Mouse (Mus musculus) right cerebral cortex, postnatal 4 days (tissue): ENCODE results near the gene Zfp329.
"Not testable (repeated sequence)": the region's sequence is repeated elsewhere in the genome, so short reads cannot be mapped to it uniquely, and the experiment has no call there.

ENCODE experiments used
- DNase-seq: peaks from one replicate; pipeline ENCODE4 v3.0.0-alpha.2; 2022

Gene Zfp329

DNA sequence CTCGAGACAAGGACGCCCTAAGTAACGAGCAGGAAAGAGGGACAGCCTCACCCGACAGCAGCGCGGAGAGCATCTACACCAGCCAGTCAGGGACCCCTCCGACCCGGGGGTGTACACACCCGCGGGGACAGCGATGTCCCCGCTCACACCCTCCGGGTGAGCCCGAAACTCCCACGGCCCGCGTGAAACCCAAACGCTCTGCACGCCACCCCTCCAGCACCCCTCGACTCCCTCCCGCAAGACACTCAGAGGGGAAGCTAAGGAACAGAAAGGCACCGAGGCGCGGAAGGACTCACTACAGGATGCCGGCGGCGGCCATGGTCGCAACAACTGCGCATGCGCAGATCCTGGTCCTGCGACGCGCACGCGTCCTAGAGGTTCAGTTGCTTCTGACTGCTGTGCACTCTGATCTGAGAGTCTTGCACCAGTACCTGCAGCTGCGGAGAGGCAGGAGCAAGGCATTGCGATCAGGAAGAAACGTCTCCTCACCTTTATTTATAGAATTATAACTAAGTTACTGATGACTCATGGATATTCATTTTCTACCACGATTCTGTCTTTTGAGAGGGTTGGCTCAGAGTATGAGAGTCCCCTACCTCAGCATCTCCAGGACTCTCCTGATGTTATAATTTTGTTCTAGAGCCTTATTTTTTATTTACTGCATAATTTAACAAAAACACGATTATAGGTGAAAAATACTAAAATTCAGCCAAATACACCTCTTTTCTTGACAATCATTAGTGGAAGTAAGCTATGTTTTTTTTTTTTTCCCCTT lies at the start of gene Zfp329:
Gene Zfp329 (minus strand): TSS at position 338 of the 775 bp plus-strand sequence.
- peak; percentile 95 for DNase-seq

DNA sequence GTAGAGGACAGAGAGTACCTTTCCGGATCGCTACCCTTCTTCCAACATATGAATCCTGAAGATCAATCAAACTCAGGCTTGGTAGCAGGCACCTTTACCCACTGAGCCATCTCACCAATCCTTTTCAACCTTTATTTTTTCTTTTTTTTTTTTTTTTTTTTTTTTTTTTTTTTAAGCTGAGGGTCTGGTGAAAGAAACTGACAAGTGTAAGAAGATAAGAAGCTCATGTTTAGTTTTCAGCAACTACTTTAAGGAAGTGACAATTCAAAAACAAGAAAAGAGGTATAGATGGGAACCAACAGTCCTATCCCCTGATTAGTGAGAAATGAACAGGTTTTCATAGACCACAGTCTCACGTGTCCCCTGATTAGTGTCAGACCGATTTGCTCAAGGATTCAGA lies 17.1 kb upstream of the Zfp329 start:
- DNase-seq = no peak

DNA sequence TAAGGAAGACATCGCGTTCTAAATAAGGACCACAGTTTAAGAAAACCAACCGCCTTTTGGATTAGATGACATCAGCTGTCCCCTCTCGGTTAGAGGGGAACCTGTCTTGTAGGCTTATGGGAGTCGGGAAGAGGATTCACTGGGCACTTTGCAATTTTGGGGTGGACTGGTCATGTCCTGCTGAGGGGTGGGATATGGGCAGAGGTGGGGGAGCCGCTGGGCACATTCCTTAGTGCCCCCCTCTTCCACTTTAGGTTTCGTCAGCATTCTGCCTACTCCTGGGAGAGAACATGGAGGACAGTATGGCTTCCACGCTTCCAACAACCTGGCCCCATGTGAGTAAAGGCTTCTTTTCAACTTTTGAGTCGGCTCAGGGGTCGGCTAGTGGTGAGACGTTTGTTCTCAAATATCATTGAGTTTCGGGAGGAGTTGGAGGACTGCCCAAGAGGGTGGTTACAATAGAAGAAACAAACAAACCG lies 16.6 kb upstream of the Zfp329 start:
- peak; percentile 16 for DNase-seq

DNA sequence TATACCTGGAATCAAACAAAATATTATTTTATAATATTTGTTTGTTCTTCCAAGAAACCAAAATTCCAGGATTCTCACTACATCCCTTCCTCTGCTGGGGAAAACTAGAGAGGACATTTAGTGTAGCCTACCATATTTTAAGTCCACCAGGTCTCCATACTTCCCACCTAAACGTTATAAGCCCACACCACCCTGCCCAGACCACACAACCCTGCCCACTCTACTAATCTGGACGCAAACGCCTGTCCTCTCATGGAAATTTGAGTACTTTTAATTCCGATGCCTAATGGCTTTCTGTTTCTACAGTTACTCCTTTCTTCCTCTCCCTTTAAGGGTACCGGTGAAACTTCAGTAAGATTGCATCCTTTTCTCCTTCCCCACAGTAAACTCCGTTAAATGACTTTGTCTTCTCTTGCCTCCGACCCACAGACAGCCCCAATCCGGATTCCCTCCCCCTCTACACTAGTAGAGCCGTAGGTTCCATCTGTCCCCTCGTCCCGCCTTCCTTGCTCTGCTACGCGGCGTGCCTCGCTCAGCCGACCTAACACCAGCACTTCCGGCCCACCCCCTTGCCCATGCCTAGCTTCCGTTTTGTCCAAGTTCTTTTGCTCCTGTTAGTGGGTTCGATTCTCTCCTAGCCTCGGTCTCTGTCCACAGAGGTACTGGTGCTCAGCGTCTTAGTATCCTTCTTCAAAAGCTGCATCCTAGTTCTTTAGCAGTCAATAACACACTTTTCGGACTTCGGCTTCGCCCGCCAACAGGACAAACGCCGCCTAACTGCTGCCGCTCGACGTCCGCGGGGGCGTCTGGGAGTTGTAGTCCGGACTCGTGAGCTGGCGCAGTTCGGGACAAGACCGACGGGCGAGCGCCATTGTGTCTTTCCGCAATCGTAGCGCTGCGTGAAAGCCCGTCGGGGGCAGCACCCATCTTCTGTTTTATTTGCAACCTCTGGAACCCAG lies 15.8 kb upstream of the Zfp329 start, which contains the start of gene Zfp110:
Gene Zfp110 (plus strand): TSS at position 600 of the 959 bp plus-strand sequence.
- DNase-seq = peak; percentile 84

DNA sequence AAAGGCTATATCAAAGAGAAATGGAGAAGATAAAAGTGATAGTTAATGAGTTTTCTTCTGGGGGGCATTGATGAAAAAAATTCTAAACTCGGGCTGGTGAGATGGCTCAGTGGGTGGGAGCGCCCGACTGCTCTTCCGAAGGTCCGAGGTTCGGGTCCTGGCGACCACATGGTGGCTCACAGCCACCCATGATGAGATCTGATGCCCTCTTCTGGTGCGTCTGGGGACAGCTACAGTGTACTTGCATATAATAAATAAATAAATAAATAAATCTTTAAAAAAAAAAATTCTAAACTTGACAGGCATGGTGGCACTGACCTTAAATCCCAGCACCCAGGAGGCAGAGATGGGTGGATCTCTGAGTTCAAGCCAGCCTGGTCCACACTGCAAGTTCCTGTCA lies 3.1 kb downstream of the Zfp329 start:
- no peak for DNase-seq

DNA sequence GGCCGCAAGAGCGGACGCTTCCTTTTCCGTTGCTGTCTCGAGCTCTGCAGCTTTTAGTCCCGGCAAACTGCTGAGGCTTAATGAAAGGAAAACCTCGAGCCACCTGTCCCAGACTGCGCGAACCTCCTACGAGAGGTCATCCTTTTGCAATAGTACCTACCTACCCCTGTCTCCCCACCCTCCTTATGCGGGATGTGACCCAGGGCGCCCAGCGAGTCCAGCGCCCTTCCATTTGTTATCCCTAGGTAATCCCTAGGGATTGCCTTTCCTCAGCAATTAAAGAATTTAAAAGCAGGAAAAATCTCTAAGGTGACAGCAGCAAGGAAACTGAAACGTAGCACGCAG lies 15.0 kb downstream of the Zfp329 start:
- DNase-seq = no peak

DNA sequence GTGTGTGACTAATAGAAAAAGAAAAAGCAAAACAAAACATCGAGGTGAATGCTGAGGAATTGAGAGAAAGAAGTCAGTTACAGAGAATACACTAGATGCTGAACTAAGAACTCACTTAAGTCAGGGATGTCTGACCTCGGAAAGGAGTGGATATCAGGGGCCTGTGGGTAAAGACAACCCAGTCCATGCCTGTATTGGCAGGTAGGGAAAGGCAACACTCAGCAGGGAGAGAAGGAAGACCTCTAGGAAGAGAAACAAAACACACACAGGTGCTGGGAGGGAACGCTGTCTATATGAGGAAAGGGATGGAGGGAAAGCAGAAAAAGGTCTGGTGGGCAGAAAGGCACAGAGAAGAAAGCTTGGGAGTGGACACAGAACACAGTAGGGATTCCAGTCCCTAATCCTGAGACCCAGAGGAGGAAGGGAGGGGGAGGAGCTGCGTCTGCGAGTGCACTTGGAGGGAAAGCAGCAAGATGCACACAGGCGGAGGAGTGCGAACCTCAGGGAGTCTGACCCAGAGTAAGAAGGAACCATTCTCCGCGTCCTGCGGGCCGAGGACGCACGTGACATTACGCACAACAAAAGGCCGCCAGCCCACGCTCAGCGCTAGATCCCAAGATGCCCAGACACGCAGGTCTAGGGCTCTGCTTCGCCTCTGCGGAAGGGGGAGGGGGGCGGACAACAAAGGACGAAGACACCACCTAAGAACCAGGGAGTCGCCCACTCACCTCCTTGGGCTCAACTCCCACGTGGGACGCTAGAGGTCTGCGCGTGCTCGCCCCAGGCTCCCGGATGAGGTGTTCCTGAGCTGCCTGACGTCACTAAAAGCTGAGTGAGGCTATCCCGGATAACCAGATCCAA lies 15.6 kb downstream of the Zfp329 start, which contains the start of gene Zscan18:
Gene Zscan18 (minus strand): TSS at position 770 of the 861 bp plus-strand sequence.
- peak; percentile 79 for DNase-seq

DNA sequence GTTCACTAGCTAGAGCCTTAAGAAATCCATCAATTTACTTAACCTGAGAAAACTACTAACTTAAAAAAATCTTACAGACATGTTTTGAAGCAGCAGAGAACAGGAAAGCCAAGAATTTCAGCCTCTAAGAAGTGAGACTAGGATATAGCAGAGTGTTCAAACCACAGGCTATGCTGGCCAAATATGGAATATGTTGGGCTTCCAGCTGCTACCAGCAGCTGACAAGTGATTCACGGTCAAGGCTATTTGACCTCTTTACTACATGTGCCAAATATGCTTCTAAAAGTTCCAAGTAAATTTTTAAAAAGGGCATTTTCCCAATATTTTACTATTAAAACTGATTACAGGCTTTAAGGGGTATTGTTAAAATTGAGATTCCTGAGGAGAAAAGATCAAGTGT lies 19.1 kb downstream of the Zfp329 start:
- no peak for DNase-seq

DNA sequence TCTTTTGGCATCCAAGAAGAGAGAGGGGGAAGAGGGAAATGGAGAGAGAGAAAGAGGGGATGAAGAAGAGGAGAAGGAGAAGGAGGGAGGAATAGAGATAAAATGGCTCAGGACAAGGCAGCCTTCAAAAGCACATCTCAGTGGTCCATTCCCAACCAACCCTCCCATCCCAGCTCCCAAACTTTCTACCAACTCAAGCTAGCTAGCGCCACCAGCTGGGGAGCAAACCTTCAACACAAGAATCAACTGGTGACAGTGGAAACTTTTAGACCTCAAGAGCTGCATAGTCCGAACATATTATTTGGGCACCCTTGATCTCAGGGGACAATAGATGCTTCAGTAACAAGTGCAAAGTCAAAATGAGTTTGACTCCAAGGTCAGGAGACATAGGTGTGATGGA lies 20.7 kb downstream of the Zfp329 start:
- no peak for DNase-seq

DNA sequence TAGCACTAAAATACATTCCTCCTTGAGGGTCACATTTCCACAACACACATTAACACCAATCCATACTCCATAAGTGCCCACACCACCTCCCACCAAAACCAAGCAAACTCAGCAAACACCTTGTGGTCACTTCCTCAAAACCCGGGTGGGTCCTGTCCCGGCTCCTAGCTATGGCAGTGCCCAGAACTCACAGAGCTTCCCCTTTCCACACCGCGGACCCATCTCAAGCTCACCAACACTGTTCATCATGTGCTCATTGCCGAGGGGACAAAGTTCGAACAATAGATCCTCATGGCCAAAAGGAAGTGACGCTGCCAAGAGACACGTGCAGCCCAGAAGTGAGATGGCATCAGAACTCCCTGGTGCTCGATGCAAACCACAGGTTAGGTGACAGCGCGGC lies 26.0 kb downstream of the Zfp329 start:
- DNase-seq = not testable (repeated sequence)

DNA sequence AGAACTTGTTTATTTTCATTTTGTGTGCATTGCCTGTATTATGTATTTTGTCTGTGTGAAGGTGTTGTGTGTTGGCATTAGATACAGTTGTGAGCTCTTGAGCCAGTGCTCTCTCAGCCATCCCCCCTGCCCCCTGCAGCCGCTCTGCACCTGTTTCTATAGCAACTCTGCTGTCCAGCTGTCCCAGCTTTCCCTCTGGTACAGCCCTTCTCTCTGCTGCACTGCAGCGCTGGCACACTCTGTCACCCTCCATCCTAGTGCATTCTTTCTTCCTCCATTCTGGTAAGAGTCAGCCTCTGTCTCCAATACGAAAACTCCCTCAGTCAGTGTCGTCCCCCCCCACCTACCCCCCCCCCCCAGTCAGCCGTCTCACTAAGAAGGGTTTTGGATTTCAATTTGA lies 30.6 kb downstream of the Zfp329 start:
- DNase-seq = no peak

DNA sequence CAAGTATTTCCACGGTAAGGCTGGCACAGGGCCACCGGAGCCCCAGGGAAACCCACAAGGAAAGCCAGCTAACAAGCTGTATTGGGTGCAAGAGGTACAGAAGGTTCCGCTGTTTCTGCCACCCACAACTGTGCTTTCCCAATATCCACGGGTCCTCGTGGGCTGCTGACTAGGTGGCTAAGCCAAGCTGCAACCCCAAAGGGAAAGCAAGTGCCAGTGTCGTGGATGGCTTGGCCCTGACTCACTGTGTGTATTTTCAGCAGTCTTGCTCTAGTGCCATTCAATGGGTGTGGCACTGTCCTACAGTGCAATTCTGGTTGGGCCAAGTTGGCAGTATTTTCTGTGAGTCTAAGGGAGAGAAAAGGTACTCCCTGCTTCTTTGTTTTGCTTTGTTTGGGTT lies 31.3 kb downstream of the Zfp329 start:
- no peak for DNase-seq

DNA sequence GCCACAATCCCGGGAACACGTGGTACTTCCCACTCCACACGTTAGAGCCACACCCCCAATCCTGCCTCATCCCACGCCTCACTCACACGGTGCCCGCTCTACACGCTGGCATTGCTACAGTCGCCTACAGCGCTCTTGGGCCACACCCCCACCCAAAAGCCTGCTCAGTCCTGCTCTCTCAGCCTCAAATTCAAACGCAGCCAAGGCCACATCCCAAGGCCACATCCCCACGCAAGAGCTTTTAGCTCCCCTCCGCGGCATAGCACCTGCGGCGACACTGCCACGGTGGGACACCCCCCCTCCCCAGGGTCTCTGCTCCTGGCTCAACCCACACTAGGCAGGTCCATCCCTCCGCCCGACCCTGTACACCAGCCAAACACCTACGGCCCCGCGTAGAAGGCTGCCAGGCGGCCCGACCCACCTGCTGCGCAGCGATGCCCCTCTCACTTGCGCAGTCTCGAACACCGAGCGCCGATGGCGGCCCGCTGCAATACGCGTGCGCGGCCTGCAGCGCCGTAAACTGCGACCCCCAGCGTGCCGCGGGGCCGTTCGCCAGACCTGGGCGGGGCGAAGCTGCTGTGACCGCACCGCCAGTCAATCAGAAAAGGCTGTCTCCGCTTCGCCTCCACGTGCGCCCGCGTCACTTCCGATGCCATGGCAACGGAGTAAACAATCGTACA lies 38.4 kb downstream of the Zfp329 start:
- DNase-seq = peak; percentile 94

DNA sequence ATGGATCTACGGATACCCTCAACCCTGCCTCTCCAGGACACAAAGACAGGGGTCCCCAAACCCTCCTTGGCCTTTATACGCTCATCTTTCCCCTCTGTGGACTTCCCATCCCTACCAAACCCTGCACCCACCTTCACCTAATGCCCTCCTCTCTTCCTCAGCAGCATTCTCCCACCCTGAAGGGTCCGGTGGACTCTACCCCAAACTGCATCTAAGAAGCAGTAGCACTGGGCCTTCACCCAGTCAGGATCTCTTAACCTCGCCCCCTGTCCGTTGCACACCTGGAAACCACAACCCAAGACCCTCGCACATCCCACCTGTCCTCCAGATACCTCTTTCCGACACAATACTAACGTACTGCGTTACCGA lies 38.9 kb downstream of the Zfp329 start:
- no peak for DNase-seq

DNA sequence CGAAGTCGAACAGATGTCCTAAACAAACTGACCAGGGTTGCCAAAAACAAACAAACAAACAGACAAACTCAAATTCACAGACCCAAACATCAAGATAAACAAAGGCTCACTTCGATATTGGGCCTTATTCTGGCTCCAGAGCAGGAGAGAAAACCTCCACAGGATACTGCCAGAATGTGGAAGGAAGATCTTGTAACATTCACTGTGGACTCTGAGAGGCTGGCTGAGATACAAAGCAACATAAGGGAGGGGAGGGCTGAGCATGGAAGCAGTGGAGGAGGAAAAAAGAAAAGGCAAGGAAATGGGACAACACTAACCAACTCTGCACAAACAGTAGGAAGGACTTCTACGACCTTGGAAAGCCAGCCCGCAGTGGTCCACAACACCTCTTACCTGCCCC lies 39.5 kb downstream of the Zfp329 start:
- DNase-seq = no peak

DNA sequence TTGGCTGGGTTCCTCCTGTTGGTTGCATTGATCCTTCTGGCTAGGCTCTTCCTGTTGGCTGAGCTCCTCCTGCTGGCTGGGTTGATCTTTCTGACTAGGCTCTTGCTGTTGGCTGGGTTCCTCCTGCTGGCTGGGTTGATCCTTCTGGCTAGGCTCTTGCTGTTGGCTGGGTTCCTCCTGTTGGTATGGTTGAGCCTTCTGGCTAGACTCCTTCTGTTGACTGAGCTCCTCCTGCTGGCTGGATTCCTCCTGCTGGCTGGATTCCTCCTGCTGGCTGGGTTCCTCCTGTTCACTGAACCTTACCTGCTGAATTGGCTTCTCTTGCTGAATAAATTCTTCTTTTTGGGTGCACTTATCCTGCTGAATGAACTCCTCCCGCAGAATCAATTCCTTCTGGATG lies 44.1 kb downstream of the Zfp329 start:
- peak; percentile 22 for DNase-seq

DNA sequence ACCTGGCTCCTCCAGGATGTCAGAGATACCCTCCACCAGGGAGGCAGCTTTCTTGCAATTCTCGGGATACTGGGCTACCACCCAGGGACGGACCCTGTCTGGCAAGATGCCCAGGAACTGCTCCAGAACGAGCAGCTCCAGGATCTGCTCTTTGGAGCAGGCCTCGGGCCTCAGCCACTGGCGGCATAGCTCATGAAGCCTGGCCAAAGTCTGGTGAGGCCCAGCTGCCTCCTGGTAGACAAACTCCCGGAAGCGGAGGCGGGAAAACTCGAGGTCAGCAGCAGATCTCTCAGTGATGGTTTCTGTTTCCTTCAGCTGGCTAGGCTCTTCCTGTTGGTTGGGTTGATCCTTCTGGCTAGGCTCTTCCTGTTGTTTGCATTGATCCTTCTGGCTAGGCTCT lies 44.5 kb downstream of the Zfp329 start:
- no peak for DNase-seq
